In the genomic region with DNA sequence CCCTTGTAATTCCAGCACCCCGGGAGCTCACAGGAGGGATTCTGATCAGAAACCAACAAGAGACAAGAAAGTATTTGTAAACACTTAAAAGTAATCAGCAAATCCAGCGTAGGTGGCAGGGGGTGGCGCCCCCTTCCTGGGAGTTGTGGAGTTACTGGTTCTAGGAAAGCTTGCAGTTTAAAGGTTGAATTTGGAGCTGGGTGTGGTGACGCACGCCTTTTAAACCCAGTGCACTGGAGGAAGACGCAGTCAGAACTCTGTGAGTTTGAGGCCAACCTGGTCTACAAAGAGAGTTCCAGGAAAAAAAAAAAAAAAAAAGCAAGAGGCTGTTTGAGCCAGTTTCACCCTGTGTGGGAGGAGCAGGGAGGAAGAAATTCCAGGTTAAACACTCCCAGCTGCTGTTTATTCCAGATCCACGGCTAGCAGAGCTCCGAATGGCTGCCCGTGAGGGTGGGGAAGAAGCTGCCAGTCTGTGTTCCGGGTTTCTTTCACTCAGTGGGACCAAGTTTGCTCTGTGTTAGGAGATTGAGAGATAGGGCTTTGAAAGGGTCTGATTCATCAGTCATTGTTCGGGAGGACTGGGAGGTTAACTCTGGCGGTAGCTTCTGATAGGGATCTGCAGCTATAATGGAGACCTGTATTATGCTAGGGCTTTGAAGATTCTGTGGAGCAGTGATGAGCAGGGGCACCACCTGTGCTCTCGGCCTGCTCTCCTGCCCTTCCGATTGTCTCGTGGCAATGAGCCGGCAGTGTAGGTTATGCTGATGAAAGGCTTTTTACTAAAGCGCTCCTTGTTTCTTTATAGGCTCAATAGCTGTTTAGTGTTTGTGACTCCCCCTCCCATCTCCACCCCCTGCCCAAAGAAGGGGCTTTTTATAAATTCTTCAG, we compare ENCODE assay signal across 9 mouse cellular contexts.
DNase-seq lines count a peak whose midpoint lies in the region; ATAC-seq and TF ChIP-seq lines count a peak whose summit lies in the region.
"Had no signal": no experiment of that assay in that cellular context is flagged by ENCODE, and none has a peak within 500 bp of the region (broad histone marks: within the 10 kb centered on the region; RNA-seq: fewer than 3 reads in every experiment).

No protein-coding gene starts in this region.

- H3K4me2 ChIP-seq in forebrain, embryonic 13.5 days, result 0 out of 2 replicates have a peak overlapping the region, but pooled peaks have one; percentile 1
- H3K4me2 ChIP-seq in stomach, embryonic 15.5 days, result 0 out of 2 replicates have a peak overlapping the region, but pooled peaks have one; percentile 13

- H3K27ac ChIP-seq in forebrain, embryonic 13.5 days, result peak overlapping the region; percentile 40; the same call in 1 of the 2 replicates
- H3K27ac ChIP-seq in stomach, embryonic 15.5 days, result peak overlapping the region; percentile 3; the same call in 1 of the 2 replicates
- H3K27ac ChIP-seq in midbrain, embryonic 10.5 days (replicated peaks), result no peak overlapping the region

- H3K36me3 ChIP-seq in forebrain, embryonic 13.5 days (ENCODE audit: poor library complexity, severe bottlenecking), result no peaks in the 10 kb centered on the region
- H3K36me3 ChIP-seq in stomach, embryonic 15.5 days, result no peaks in the 10 kb centered on the region
- no peaks in the 10 kb centered on the region for H3K36me3 ChIP-seq in midbrain, embryonic 10.5 days

- H3K9me3 ChIP-seq in forebrain, embryonic 13.5 days (replicated peaks), result no peaks in the 10 kb centered on the region
- H3K9me3 ChIP-seq in stomach, embryonic 15.5 days, result no peaks in the 10 kb centered on the region
- H3K9me3 ChIP-seq in midbrain, embryonic 10.5 days (replicated peaks), result no peaks in the 10 kb centered on the region

- TF ChIP-seq CTCF in lung, adult 2 months (IDR thresholded peaks at IDR 0.05; ENCODE audit: insufficient read depth, low read length), result 0 out of 2 replicates have a peak, but pooled peaks have one; percentile 7

- no peaks in the 10 kb centered on the region for H3K27me3 ChIP-seq in forebrain, embryonic 13.5 days
- H3K27me3 ChIP-seq in stomach, embryonic 15.5 days (replicated peaks), result no peaks in the 10 kb centered on the region
- H3K27me3 ChIP-seq in midbrain, embryonic 10.5 days (ENCODE audit: low read depth, poor library complexity, severe bottlenecking), result no peaks in the 10 kb centered on the region
- H3K27me3 ChIP-seq: Patski had no signal

- ATAC-seq in cerebellum, adult (ENCODE audit: insufficient number of reproducible peaks, low FRiP score, low TSS enrichment), result no peak
- ATAC-seq in forebrain, embryonic 13.5 days, result no peak
- ATAC-seq in stomach, embryonic 15.5 days (ENCODE audit: insufficient read depth, low FRiP score, low read depth), result no peak
- ATAC-seq: Patski had no signal

- 52% methylated on average over 17 of the region's 17 CpGs for WGBS in lung, adult 2 months
- WGBS in forebrain, embryonic 13.5 days, result 47% methylated on average over 17 of the region's 17 CpGs
- 46% methylated on average over 17 of the region's 17 CpGs for WGBS in stomach, embryonic 15.5 days
- 54% methylated on average over 17 of the region's 17 CpGs for WGBS in midbrain, embryonic 10.5 days

- TF ChIP-seq POLR2A in lung, adult 2 months (IDR thresholded peaks at IDR 0.05; ENCODE audit: borderline replicate concordance, extremely low read depth, low read depth, low read length), result no peak

- peaks cover 27% of the 10 kb centered on the region for H3K4me1 ChIP-seq in lung, adult 2 months (ENCODE audit: control insufficient read depth, insufficient read depth, low read length)
- H3K4me1 ChIP-seq in forebrain, embryonic 13.5 days, result peaks cover 80% of the 10 kb centered on the region
- H3K4me1 ChIP-seq in stomach, embryonic 15.5 days, result peaks cover 43% of the 10 kb centered on the region
- H3K4me1 ChIP-seq in midbrain, embryonic 10.5 days, result peaks cover 66% of the 10 kb centered on the region

- DNase-seq in cerebellum, adult 11-12 months, result peak; percentile 58
- DNase-seq in lung, adult 2 months, result no peak
- DNase-seq in lung, postnatal 25 days (ENCODE audit: low spot score), result no peak
- no peak for DNase-seq in midbrain, embryonic 10.5 days (ENCODE audit: low spot score)
- no peak for DNase-seq in ovary, adult 18-20 months (ENCODE audit: low spot score)

- H3K4me3 ChIP-seq in lung, adult 2 months (replicated peaks; ENCODE audit: extremely low read depth, low read depth, low read length), result no peak overlapping the region
- no peak overlapping the region for H3K4me3 ChIP-seq in forebrain, embryonic 13.5 days
- H3K4me3 ChIP-seq in stomach, embryonic 15.5 days (replicated peaks), result no peak overlapping the region
- H3K4me3 ChIP-seq in midbrain, embryonic 10.5 days, result no peak overlapping the region

- H3K9ac ChIP-seq in forebrain, embryonic 13.5 days, result peak overlapping the region; percentile 21; the same call in 1 of the 2 replicates
- no peak overlapping the region for H3K9ac ChIP-seq in stomach, embryonic 15.5 days
